Mouse (Mus musculus): ENCODE results near the gene Tgfb2. TPM values are rescaled to one million over a fixed set of nuclear protein-coding genes. Genes with fewer than 3 reads are reported as not detected.

The Tgfb2 gene
- total RNA-seq, 1 experiment: 10.4 TPM

DNA sequence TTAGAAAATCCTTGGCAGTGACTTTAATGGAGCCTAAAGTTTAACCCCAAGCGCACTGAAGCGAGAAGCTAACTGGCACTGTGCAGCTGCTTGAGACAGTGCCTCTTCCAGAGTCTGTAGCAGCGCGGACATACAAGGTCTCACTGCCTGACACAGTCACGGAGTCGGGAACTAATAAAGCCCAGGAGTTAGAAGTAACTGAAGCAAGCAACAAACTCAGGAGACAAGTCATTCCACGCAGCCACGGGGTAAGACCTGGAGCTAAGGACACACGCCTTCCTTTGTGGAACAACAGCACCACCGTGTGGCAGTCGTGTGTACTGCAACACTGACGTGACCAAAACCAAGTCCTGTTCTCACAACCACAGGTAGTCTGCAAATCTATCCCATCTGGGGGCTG lies 16.1 kb upstream of the Tgfb2 start:
- Histone ChIP-seq H3K36me3 (ENCODE audit: control insufficient read depth, insufficient read depth, low read length, poor library complexity, severe bottlenecking) (peaks cover 16% of the 10 kb centered on the region), H3K4me3 (ENCODE audit: insufficient read depth in 1 of 2, low read depth in 1 of 2, low read length in 2 of 2, poor library complexity in 1 of 2, severe bottlenecking in 1 of 2) (no peak overlapping the region), H3K9me3 (ENCODE audit: control insufficient read depth, insufficient read depth, low read depth, low read length) (no peaks in the 10 kb centered on the region), H3K9ac (ENCODE audit: insufficient read depth, low read depth, low read length, poor library complexity, severe bottlenecking) (no peak overlapping the region), H3K4me1 (ENCODE audit: control insufficient read depth in 2 of 2, insufficient read depth in 2 of 2, low read length in 2 of 2, poor library complexity in 1 of 2) (no peaks in the 10 kb centered on the region), H3K27ac (ENCODE audit: insufficient read depth, low read depth, low read length, poor library complexity, severe bottlenecking) (no peak overlapping the region)
- in situ Hi-C loops (cut with MboI; ENCODE audit: low sequenced_read_pairs in 2 of 2, unreplicated experiment in 2 of 2): loop anchor here (25.0 kb wide), 3 partner anchors 260 to 1185 kb away; no protein-coding TSS in a partner anchor
- DNase-seq (ENCODE audit: low read depth, low spot score): peak; percentile 79
- peak; percentile 85 for TF ChIP-seq ZC3H11A (IDR thresholded peaks at IDR 0.05; ENCODE audit: borderline replicate concordance, low read depth, low read length)
- TF ChIP-seq ZNF384 (IDR thresholded peaks at IDR 0.05; ENCODE audit: low read depth, low read length): no peak

DNA sequence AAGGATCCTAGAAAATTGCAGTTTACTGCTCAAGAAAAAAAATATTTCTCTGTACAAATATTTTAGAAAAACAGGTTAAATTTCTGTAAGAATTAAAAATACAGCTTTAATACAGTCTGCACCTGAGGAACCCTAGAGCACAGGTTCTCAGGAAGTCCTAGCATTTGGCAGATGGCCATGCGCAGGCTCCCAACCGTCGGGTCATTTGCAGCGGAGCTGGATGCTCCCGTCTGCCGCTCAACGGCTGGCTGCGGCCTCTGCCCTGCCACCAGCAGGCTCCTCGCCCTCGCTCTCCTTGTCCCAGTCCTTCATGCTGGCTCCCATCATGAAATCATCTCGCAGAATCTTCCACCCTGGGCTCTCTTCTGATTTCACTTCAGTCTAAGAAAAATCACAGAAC lies 15.4 kb upstream of the Tgfb2 start:
- TF ChIP-seq HCFC1 (IDR thresholded peaks at IDR 0.05; ENCODE audit: borderline replicate concordance, insufficient read depth, low read length): no peak
- TF ChIP-seq CHD2 (IDR thresholded peaks at IDR 0.05; ENCODE audit: low read depth, low read length): no peak
- TF ChIP-seq ZC3H11A (IDR thresholded peaks at IDR 0.05; ENCODE audit: borderline replicate concordance, low read depth, low read length): no peak
- TF ChIP-seq ZNF384 (IDR thresholded peaks at IDR 0.05; ENCODE audit: low read depth, low read length): no peak
- TF ChIP-seq MAFK (IDR thresholded peaks at IDR 0.05; ENCODE audit: insufficient read depth, low read depth, low read length): no peak
- H3K9me3 ChIP-seq (ENCODE audit: control insufficient read depth, insufficient read depth, low read depth, low read length): no peaks in the 10 kb centered on the region
- no peak overlapping the region for H3K27ac ChIP-seq (ENCODE audit: insufficient read depth, low read depth, low read length, poor library complexity, severe bottlenecking)
- DNase-seq (ENCODE audit: low read depth, low spot score): no peak
- H3K4me3 ChIP-seq (ENCODE audit: insufficient read depth in 1 of 2, low read depth in 1 of 2, low read length in 2 of 2, poor library complexity in 1 of 2, severe bottlenecking in 1 of 2): no peak overlapping the region
- peaks cover 17% of the 10 kb centered on the region for H3K36me3 ChIP-seq (ENCODE audit: control insufficient read depth, insufficient read depth, low read length, poor library complexity, severe bottlenecking)
- in situ Hi-C loops (cut with MboI; ENCODE audit: low sequenced_read_pairs in 2 of 2, unreplicated experiment in 2 of 2): loop anchor here (25.0 kb wide), 3 partner anchors 259 to 1184 kb away; no protein-coding TSS in a partner anchor
- H3K9ac ChIP-seq (ENCODE audit: insufficient read depth, low read depth, low read length, poor library complexity, severe bottlenecking): no peak overlapping the region
- no peaks in the 10 kb centered on the region for H3K4me1 ChIP-seq (ENCODE audit: control insufficient read depth in 2 of 2, insufficient read depth in 2 of 2, low read length in 2 of 2, poor library complexity in 1 of 2)

DNA sequence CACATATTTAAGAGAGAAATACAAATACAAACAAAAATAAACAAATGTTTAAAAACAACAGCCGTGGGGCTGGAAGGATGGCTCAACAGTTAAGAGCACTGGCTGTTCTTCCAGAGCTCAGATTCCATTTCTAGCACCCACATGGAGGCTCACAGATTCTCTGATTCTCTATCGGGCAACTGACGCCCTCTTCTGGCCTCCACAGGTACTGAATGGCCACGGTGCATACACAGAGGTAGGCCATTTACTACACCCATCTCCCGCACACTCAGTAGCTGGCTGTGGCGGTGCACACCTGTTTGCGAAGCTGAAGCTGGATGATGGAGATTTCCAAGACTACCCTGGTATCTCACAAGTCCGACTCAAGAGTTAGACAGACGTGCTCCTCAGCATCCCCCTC lies 13.9 kb upstream of the Tgfb2 start:
- Histone ChIP-seq H3K36me3 (ENCODE audit: control insufficient read depth, insufficient read depth, low read length, poor library complexity, severe bottlenecking) (peaks cover 19% of the 10 kb centered on the region), H3K9ac (ENCODE audit: insufficient read depth, low read depth, low read length, poor library complexity, severe bottlenecking) (no peak overlapping the region), H3K9me3 (ENCODE audit: control insufficient read depth, insufficient read depth, low read depth, low read length) (no peaks in the 10 kb centered on the region), H3K27ac (ENCODE audit: insufficient read depth, low read depth, low read length, poor library complexity, severe bottlenecking) (no peak overlapping the region), H3K4me3 (ENCODE audit: insufficient read depth in 1 of 2, low read depth in 1 of 2, low read length in 2 of 2, poor library complexity in 1 of 2, severe bottlenecking in 1 of 2) (no peak overlapping the region), H3K4me1 (ENCODE audit: control insufficient read depth in 2 of 2, insufficient read depth in 2 of 2, low read length in 2 of 2, poor library complexity in 1 of 2) (no peaks in the 10 kb centered on the region)
- DNase-seq (ENCODE audit: low read depth, low spot score): peak; percentile 56
- in situ Hi-C loops (cut with MboI; ENCODE audit: low sequenced_read_pairs in 2 of 2, unreplicated experiment in 2 of 2): loop anchor here (5.0 to 25.0 kb wide), 4 partner anchors 257 to 1182 kb away; no protein-coding TSS in a partner anchor
- TF ChIP-seq ZC3H11A (IDR thresholded peaks at IDR 0.05; ENCODE audit: borderline replicate concordance, low read depth, low read length): no peak
- no peak for TF ChIP-seq MAFK (IDR thresholded peaks at IDR 0.05; ENCODE audit: insufficient read depth, low read depth, low read length)
- TF ChIP-seq ZNF384 (IDR thresholded peaks at IDR 0.05; ENCODE audit: low read depth, low read length): no peak

DNA sequence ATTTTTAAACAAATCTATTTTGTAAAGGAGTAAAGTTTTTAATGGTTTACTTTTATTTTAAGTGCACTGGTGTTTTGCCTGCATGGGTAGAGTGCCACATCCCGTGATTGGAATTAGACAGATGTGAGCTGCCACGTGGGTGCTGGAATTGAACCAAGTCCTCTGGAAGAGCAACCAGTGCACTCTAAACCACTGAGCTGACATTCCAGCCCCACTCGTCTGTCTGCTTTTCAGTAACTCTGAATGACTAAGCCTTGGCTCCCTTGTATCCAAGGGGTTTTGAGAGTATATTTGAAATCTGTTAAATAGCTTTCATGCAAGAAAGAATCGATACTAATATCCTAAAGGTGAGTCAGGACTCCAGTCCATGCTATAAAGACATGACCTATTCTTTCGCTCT lies 13.1 kb upstream of the Tgfb2 start:
- Histone ChIP-seq H3K9ac (ENCODE audit: insufficient read depth, low read depth, low read length, poor library complexity, severe bottlenecking) (no peak overlapping the region), H3K9me3 (ENCODE audit: control insufficient read depth, insufficient read depth, low read depth, low read length) (no peaks in the 10 kb centered on the region), H3K4me1 (ENCODE audit: control insufficient read depth in 2 of 2, insufficient read depth in 2 of 2, low read length in 2 of 2, poor library complexity in 1 of 2) (no peaks in the 10 kb centered on the region), H3K27ac (ENCODE audit: insufficient read depth, low read depth, low read length, poor library complexity, severe bottlenecking) (no peak overlapping the region), H3K36me3 (ENCODE audit: control insufficient read depth, insufficient read depth, low read length, poor library complexity, severe bottlenecking) (peaks cover 19% of the 10 kb centered on the region), H3K4me3 (ENCODE audit: insufficient read depth in 1 of 2, low read depth in 1 of 2, low read length in 2 of 2, poor library complexity in 1 of 2, severe bottlenecking in 1 of 2) (no peak overlapping the region)
- no peak for TF ChIP-seq ZNF384 (IDR thresholded peaks at IDR 0.05; ENCODE audit: low read depth, low read length)
- TF ChIP-seq CHD2 (IDR thresholded peaks at IDR 0.05; ENCODE audit: low read depth, low read length): no peak
- no peak for TF ChIP-seq ZC3H11A (IDR thresholded peaks at IDR 0.05; ENCODE audit: borderline replicate concordance, low read depth, low read length)
- no peak for DNase-seq (ENCODE audit: low read depth, low spot score)
- in situ Hi-C loops (cut with MboI; ENCODE audit: low sequenced_read_pairs in 2 of 2, unreplicated experiment in 2 of 2): loop anchor here (5.0 to 25.0 kb wide), 4 partner anchors 257 to 1182 kb away; no protein-coding TSS in a partner anchor

Measured in ES-E14 (cell line).